Mouse (Mus musculus) thymus, adult 2 months (tissue): Measurements from ENCODE around the gene Psmb3. TPM values are rescaled to one million over a fixed set of nuclear protein-coding genes. Genes with fewer than 3 reads are reported as not detected.
"Not testable (repeated sequence)": the region's sequence is repeated elsewhere in the genome, so short reads cannot be mapped to it uniquely, and the experiment has no call there.

Experiments used
- DNase-seq: peaks from one replicate; pipeline ENCODE4 v3.0.0; 2021
- H3K27ac ChIP-seq: fragments of 200-500 bp; 2 replicates; pipeline ENCODE4 v1.5.1; 2012; ENCODE audit warnings: low read length, control low read depth; ENCODE audit not compliant: control insufficient read depth, insufficient read depth
- H3K27me3 ChIP-seq: fragments of 200-500 bp; 2 replicates; pipeline ENCODE4 v1.6.1; 2012; ENCODE audit warnings: mild to moderate bottlenecking, low read length, moderate library complexity, mixed read lengths; ENCODE audit not compliant: control insufficient read depth, insufficient read depth
- H3K36me3 ChIP-seq: fragments of 200-500 bp; 2 replicates; pipeline ENCODE4 v1.6.1; 2012; ENCODE audit warnings: mild to moderate bottlenecking, low read length, moderate library complexity; ENCODE audit not compliant: control insufficient read depth, insufficient read depth
- H3K4me1 ChIP-seq: fragments of 200-500 bp; replicated peaks from 2 replicates; pipeline ENCODE4 v1.6.1; 2012; ENCODE audit warnings: low read length; ENCODE audit not compliant: control insufficient read depth, insufficient read depth
- H3K4me3 ChIP-seq: fragments of 200-500 bp; 2 replicates; pipeline ENCODE4 v1.5.1; 2012; ENCODE audit warnings: mild to moderate bottlenecking, low read length, control low read depth, moderate library complexity; ENCODE audit not compliant: control insufficient read depth, insufficient read depth
- CTCF ChIP-seq: fragments of 200-500 bp; IDR thresholded peaks from 2 replicates; pipeline ENCODE4 v1.5.1; 2012; ENCODE audit warnings: mild to moderate bottlenecking, control low read depth, low read length, moderate library complexity, borderline replicate concordance; ENCODE audit not compliant: control insufficient read depth, poor library complexity, insufficient read depth; ENCODE audit errors: extremely low read depth
- POLR2A ChIP-seq: fragments of 200-500 bp; IDR thresholded peaks from 2 replicates; pipeline ENCODE4 v1.6.1; 2012; ENCODE audit warnings: mild to moderate bottlenecking, low read length, control low read depth, moderate library complexity; ENCODE audit not compliant: control insufficient read depth, poor library complexity, insufficient read depth; ENCODE audit errors: extremely low read depth
- WGBS: fragments of 180-500 bp; shearing (Covaris S2); methylation state at CpG from one replicate; pipeline ENCODE4 v1.1.7; 2018; 5-methylcytosine and 5-hydroxymethylcytosine counted together
- polyA plus RNA-seq: library from polyadenylated mRNA; depleted of rRNA; stranded (reverse); fragments of >200 nt; gene quantifications from 2 replicates; pipeline ENCODE4 v1.2.3, GENCODE M21; 2012

Gene Psmb3
- polyA plus RNA-seq, 1 experiment, result 477 TPM

DNA sequence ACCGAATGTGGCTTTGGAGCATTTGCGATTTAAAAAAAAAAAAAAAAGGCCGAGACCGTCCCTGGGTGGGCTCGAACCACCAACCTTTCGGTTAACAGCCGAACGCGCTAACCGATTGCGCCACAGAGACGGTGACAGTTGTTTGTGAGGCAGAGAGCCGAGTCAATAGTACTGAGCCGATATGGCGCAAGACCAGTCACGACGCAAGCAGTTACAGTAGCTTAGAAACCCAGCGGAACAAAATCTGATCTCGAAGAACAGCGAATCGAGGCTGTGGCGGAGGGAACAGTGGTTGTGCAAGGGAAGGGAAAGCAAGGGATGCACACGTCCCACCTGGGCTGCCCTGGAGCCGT lies 830 bp upstream of the Psmb3 start:
- Histone ChIP-seq H3K36me3 (peaks cover 9% of the 10 kb centered on the region), H3K4me1 (peaks cover 29% of the 10 kb centered on the region), H3K27ac (peak overlapping the region; percentile 7; the same call in 1 of the 2 replicates), H3K4me3 (peak overlapping the region; percentile 69), H3K27me3 (peaks cover 14% of the 10 kb centered on the region; the same call in 1 of the 2 replicates)
- WGBS, result under 1% methylated on average over 24 of the region's 24 CpGs
- TF ChIP-seq POLR2A, result no peak
- no peak for TF ChIP-seq CTCF
- peak; percentile 78 for DNase-seq

DNA sequence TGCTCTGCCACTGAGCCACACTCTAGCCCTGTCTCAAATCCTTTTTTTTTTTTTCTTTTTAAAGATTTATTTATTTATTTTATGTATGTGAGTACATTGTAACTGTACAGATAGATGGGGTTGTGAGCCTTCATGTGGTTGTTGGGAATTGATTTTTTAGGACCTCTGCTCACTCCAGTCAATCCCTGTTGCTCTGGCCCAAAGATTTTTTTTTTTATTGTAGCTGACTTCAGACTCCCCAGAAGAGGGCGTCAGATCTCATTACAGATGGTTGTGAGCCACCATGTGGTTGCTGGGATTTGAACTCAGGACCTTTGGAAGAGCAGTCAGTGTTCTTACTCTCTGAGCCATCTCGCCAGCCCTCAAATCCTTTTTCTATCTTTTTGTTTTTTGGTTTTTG lies 6.9 kb downstream of the Psmb3 start:
- not testable (repeated sequence) for H3K27ac ChIP-seq, H3K27me3 ChIP-seq, DNase-seq, H3K4me3 ChIP-seq
- 90% methylated on average over 2 of the region's 2 CpGs for WGBS
- H3K4me1 ChIP-seq, result peaks cover 10% of the 10 kb centered on the region
- peaks cover 35% of the 10 kb centered on the region for H3K36me3 ChIP-seq

GRCm38 (mm10) chr11:97711200-97711900 lies 8.2 kb downstream of the Psmb3 start:
- WGBS, result 52% methylated on average over 13 of the region's 13 CpGs
- Histone ChIP-seq H3K4me1 (peaks cover 10% of the 10 kb centered on the region), H3K27me3 (no peaks in the 10 kb centered on the region), H3K36me3 (peaks cover 33% of the 10 kb centered on the region), H3K4me3 (no peak overlapping the region), H3K27ac (no peak overlapping the region)
- TF ChIP-seq CTCF, result no peak
- DNase-seq, result no peak

DNA sequence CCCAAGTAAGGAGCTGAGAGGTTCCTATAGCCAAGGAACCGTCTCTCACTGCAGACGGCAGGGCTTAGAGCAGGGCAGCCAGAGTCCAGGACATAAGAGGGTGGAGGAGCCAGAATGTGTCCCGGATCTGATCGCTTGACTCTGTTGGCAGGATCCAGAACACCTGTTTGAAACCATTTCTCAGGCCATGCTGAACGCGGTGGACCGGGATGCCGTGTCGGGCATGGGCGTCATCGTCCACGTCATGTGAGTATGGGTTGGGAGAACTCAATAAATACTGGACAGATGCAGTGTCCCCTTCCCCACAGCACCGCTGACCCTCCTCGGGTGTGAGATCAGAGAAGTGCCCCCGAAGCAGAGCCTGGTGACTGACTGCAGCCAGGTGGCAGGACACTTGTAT lies 9.1 kb downstream of the Psmb3 start:
- H3K36me3 ChIP-seq, result peaks cover 28% of the 10 kb centered on the region

DNA sequence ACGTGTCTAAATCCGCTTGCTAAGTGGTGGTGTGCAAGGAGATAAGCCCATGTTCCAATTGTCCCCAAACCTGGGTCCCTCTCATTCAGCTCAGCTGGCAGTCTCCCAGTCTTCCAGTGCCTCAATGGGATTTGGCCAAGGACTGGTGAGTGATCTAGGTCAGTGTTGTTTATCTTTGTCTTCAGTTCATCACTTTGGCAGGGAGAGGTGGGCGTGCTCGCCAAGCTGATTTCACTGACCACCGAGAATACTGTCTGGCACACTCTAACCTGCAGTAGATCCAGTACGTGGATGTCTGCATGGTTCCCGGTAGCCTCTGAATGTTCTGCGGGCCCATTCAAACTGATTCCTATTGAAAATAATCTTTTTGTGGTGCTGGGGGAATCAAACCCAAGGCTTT lies 10.7 kb downstream of the Psmb3 start:
- 95% methylated on average over 8 of the region's 8 CpGs for WGBS
- Histone ChIP-seq H3K4me3 (no peak overlapping the region), H3K27ac (no peak overlapping the region), H3K27me3 (no peaks in the 10 kb centered on the region), H3K4me1 (peaks cover 19% of the 10 kb centered on the region), H3K36me3 (peaks cover 30% of the 10 kb centered on the region)
- no peak for TF ChIP-seq POLR2A
- TF ChIP-seq CTCF, result no peak
- no peak for DNase-seq

More for the DNA sequence above, 9.1 kb downstream of the Psmb3 start:
- Histone ChIP-seq H3K4me3 (no peak overlapping the region), H3K4me1 (peaks cover 10% of the 10 kb centered on the region), H3K27me3 (no peaks in the 10 kb centered on the region), H3K27ac (no peak overlapping the region)
- no peak for TF ChIP-seq POLR2A
- no peak for TF ChIP-seq CTCF
- WGBS, result 98% methylated on average over 15 of the region's 15 CpGs
- no peak for DNase-seq

DNA sequence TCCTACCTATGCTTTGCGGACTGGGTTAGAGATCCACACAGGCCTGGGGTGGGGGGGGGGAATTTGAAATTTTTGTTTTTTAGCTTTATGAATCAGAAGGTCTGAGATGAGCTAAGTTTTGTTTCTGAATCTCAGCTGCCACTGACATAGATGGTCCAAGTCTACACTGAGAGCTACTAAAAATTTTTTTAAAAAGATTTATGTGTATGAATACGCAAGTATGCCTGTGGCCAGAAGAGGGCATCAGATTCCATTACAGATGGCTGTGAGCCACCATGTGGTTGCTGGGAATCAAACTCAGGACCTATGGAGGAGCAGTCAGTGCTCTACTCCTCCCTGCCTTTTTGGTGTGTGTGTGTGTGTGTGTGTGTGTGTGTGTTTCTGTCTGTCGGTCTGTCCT lies 11.2 kb downstream of the Psmb3 start:
- no peak for DNase-seq
- H3K36me3 ChIP-seq, result peaks cover 31% of the 10 kb centered on the region
- 98% methylated on average over 3 of the region's 3 CpGs for WGBS
- H3K27ac ChIP-seq, result no peak overlapping the region
- peaks cover 23% of the 10 kb centered on the region for H3K4me1 ChIP-seq
- H3K4me3 ChIP-seq, result no peak overlapping the region
- no peaks in the 10 kb centered on the region for H3K27me3 ChIP-seq
- TF ChIP-seq POLR2A, result no peak
- TF ChIP-seq CTCF, result no peak
